Mouse (Mus musculus): Measurements from ENCODE around the gene Gm49318. TPM values are rescaled to one million over a fixed set of nuclear protein-coding genes. Genes with fewer than 3 reads are reported as not detected.
A peak's percentile ranks its signal among the peaks of the same experiment; 100 is the strongest.

Gene Gm49318
- total and polyA plus RNA-seq, 3 experiments, result not detected

DNA sequence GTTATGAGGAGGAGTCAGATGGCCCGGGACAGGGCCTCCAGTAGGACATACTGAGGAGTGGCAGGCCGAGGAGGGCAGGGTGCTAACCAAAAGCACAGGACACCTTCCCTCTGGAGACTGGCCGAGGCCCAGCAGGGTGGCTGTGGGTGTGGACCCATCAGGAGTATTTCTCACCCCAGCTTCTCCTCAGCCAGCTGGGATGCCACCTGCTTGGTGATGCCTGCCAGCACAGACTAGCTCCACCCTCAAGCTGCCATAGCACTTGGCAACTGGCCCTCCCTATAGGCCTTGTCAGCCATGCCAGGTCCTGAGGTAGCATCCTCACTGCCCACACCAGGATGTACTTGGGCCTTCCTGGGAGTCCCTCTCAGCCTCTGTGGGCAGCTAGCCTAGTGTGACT is 6.7 kb downstream of the Gm49318 start:
- TF ChIP-seq TAL1 (conservative IDR thresholded peaks at IDR 0.05; ENCODE audit: low read depth, low read length), result no peak
- TF ChIP-seq POLR2AphosphoS5 (IDR thresholded peaks at IDR 0.05; ENCODE audit: insufficient replicate concordance, low read depth, low read length), result no peak
- no peak for TF ChIP-seq GATA2 (IDR thresholded peaks at IDR 0.05; ENCODE audit: borderline replicate concordance, low read depth, low read length)
- TF ChIP-seq GATA1 (IDR thresholded peaks at IDR 0.05; ENCODE audit: borderline replicate concordance, low read length), result no peak
- no peak for TF ChIP-seq CTCF (IDR thresholded peaks at IDR 0.05; ENCODE audit: low read depth, low read length)
- H3K36me3 ChIP-seq (replicated peaks), result peaks cover 94% of the 10 kb centered on the region
- H3K9me3 ChIP-seq (replicated peaks), result no peaks in the 10 kb centered on the region
- H3K27me3 ChIP-seq (ENCODE audit: insufficient read depth, low read length), result no peaks in the 10 kb centered on the region
- peaks cover 5% of the 10 kb centered on the region; the same call in 1 of the 2 replicates for H3K4me1 ChIP-seq (ENCODE audit: insufficient read depth, low read depth, low read length)
- H3K4me3 ChIP-seq (ENCODE audit: low read depth, low read length), result no peak overlapping the region
- DNase-seq (ENCODE audit: low spot score) (no peak), ATAC-seq (ENCODE audit: extremely low read depth, insufficient number of reproducible peaks, low FRiP score, poor library complexity, severe bottlenecking) (no peak)

DNA sequence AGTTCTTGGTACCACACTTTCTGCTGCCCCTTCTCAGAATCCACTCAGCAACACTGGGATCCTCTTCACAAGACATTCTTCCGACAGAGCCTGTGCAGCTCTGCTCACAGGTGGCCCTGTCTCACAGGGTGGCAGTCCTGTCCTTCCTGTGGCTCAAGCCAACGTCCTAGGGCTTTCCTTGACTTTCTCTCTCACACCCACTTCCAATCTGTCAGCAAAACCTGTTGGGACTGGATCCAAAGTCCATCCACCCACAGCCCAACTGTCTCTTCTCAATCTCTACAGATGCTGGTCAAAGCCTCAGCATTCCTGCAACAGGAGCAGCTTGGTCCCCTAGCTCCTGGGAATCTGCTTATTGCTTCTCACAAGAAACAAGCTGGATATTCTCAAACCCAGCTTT is 9.7 kb downstream of the Gm49318 start:
- no peaks in the 10 kb centered on the region; the same call in 1 of the 2 replicates for H3K27me3 ChIP-seq (ENCODE audit: insufficient read depth, low read length)
- TF ChIP-seq CTCF (IDR thresholded peaks at IDR 0.05; ENCODE audit: low read depth, low read length), result no peak
- TF ChIP-seq GATA2 (IDR thresholded peaks at IDR 0.05; ENCODE audit: borderline replicate concordance, low read depth, low read length), result no peak
- no peak for TF ChIP-seq GATA1 (IDR thresholded peaks at IDR 0.05; ENCODE audit: borderline replicate concordance, low read length)
- TF ChIP-seq TAL1 (conservative IDR thresholded peaks at IDR 0.05; ENCODE audit: low read depth, low read length), result no peak
- TF ChIP-seq POLR2AphosphoS5 (IDR thresholded peaks at IDR 0.05; ENCODE audit: insufficient replicate concordance, low read depth, low read length), result no peak
- no peaks in the 10 kb centered on the region for H3K9me3 ChIP-seq (replicated peaks)
- no peak for DNase-seq (ENCODE audit: low spot score)
- no peak for ATAC-seq (ENCODE audit: extremely low read depth, insufficient number of reproducible peaks, low FRiP score, poor library complexity, severe bottlenecking)
- no peaks in the 10 kb centered on the region for H3K4me1 ChIP-seq (ENCODE audit: insufficient read depth, low read depth, low read length)
- peaks cover 95% of the 10 kb centered on the region for H3K36me3 ChIP-seq (replicated peaks)
- no peak overlapping the region for H3K4me3 ChIP-seq (ENCODE audit: low read depth, low read length)

DNA sequence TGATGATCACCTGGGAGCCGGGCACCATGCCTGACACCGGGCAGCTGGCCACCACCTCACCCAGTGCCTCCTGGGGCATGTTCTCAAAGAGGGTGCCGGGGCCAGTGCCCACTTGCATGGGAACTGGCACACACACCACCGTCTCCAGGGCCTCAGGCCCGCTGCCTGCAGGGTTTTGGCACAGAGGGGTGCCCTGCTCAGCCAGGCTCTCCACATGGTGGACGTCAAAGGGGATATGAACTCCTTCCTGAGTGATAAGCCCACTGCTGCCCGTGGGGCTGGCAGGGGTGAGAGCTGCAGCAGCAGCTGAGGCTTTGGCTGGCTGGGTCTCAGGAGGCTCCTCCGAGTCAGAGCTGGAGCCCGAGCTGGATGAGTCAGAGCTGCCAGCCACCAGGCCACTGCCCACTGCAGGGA is 13.0 kb downstream of the Gm49318 start:
- Histone ChIP-seq H3K36me3 (replicated peaks) (peaks cover 75% of the 10 kb centered on the region), H3K4me1 (ENCODE audit: insufficient read depth, low read depth, low read length) (peaks cover 11% of the 10 kb centered on the region), H3K9me3 (replicated peaks) (no peaks in the 10 kb centered on the region), H3K4me3 (ENCODE audit: low read depth, low read length) (no peak overlapping the region), H3K27me3 (ENCODE audit: insufficient read depth, low read length) (peaks cover 4% of the 10 kb centered on the region; the same call in 1 of the 2 replicates)
- TF ChIP-seq CTCF (IDR thresholded peaks at IDR 0.05; ENCODE audit: low read depth, low read length), result no peak
- TF ChIP-seq POLR2AphosphoS5 (IDR thresholded peaks at IDR 0.05; ENCODE audit: insufficient replicate concordance, low read depth, low read length), result no peak
- no peak for TF ChIP-seq TAL1 (conservative IDR thresholded peaks at IDR 0.05; ENCODE audit: low read depth, low read length)
- no peak for TF ChIP-seq GATA2 (IDR thresholded peaks at IDR 0.05; ENCODE audit: borderline replicate concordance, low read depth, low read length)
- no peak for TF ChIP-seq GATA1 (IDR thresholded peaks at IDR 0.05; ENCODE audit: borderline replicate concordance, low read length)
- ATAC-seq (ENCODE audit: extremely low read depth, insufficient number of reproducible peaks, low FRiP score, poor library complexity, severe bottlenecking) (no peak), DNase-seq (ENCODE audit: low spot score) (no peak)

DNA sequence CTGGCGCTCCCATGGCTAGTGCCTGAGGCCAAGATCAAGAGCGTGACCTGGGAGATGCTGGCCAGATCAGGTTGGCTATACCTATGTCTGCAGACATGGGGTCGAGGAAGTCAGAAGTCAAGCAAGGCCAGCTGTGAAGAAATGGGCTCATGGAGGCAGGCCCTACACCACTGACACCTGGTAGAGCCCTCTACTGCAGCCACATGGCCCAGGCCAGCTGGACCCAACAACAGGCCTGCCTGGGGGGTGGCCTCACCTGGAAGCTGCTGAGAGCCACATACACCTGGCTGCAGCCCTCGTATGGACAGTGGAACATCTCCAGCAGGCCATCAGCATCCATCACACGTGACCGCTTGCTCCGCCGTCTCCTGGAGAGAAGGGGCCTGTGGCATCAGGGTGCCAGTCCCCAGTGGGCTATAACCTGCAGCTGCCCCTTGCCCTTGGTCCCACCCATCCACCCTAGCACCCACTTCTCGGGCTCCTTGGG is 14.0 kb downstream of the Gm49318 start:
- no peaks in the 10 kb centered on the region for H3K9me3 ChIP-seq (replicated peaks)
- peaks cover 66% of the 10 kb centered on the region for H3K36me3 ChIP-seq (replicated peaks)
- no peak for TF ChIP-seq TAL1 (conservative IDR thresholded peaks at IDR 0.05; ENCODE audit: low read depth, low read length)
- TF ChIP-seq GATA2 (IDR thresholded peaks at IDR 0.05; ENCODE audit: borderline replicate concordance, low read depth, low read length), result no peak
- no peak for TF ChIP-seq GATA1 (IDR thresholded peaks at IDR 0.05; ENCODE audit: borderline replicate concordance, low read length)
- TF ChIP-seq POLR2AphosphoS5 (IDR thresholded peaks at IDR 0.05; ENCODE audit: insufficient replicate concordance, low read depth, low read length), result no peak

DNA sequence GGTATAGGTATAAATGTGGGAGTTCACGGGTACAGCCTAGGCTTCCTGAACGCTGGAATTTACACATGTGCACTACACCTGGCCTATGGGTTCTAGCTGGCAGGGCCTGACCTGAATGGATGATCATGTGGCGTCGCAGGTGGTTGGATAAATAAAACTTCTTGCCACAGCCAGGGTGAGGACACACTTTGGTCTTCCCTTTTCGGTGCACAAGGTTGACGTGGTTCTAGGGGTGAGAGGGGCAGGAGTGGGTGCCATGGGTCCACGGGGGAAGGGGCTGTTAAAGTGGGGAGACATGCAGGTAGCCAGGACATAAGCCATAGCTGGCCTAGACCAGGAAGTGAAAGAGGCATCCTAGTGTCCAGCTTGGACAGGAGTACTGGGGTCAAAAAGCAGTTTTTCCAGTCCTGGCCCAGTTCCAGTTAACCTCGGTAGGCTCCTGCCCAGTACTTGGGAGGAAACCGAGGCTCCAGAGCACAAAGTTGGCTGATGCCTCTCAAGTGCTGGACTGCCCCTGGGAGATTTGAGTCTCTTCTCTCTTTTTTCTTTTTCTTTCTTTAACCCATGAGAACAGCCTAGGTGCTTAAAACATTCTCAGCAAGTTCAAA is 14.7 kb downstream of the Gm49318 start:
- DNase-seq (ENCODE audit: low spot score), result no peak
- Histone ChIP-seq H3K4me1 (ENCODE audit: insufficient read depth, low read depth, low read length) (peaks cover 11% of the 10 kb centered on the region), H3K9me3 (replicated peaks) (peaks cover 6% of the 10 kb centered on the region), H3K4me3 (ENCODE audit: low read depth, low read length) (no peak overlapping the region), H3K27me3 (ENCODE audit: insufficient read depth, low read length) (peaks cover 12% of the 10 kb centered on the region; the same call in 1 of the 2 replicates), H3K36me3 (replicated peaks) (peaks cover 60% of the 10 kb centered on the region)
- ATAC-seq (ENCODE audit: extremely low read depth, insufficient number of reproducible peaks, low FRiP score, poor library complexity, severe bottlenecking), result no peak
- no peak for TF ChIP-seq CTCF (IDR thresholded peaks at IDR 0.05; ENCODE audit: low read depth, low read length)
- TF ChIP-seq POLR2AphosphoS5 (IDR thresholded peaks at IDR 0.05; ENCODE audit: insufficient replicate concordance, low read depth, low read length), result no peak
- TF ChIP-seq GATA2 (IDR thresholded peaks at IDR 0.05; ENCODE audit: borderline replicate concordance, low read depth, low read length), result no peak
- no peak for TF ChIP-seq GATA1 (IDR thresholded peaks at IDR 0.05; ENCODE audit: borderline replicate concordance, low read length)
- no peak for TF ChIP-seq TAL1 (conservative IDR thresholded peaks at IDR 0.05; ENCODE audit: low read depth, low read length)

More for the DNA sequence above, 14.0 kb downstream of the Gm49318 start:
- Histone ChIP-seq H3K4me1 (ENCODE audit: insufficient read depth, low read depth, low read length) (peaks cover 11% of the 10 kb centered on the region), H3K4me3 (ENCODE audit: low read depth, low read length) (peak overlapping the region; percentile 8; the same call in 1 of the 2 replicates), H3K27me3 (ENCODE audit: insufficient read depth, low read length) (peaks cover 7% of the 10 kb centered on the region; the same call in 1 of the 2 replicates)
- no peak for ATAC-seq (ENCODE audit: extremely low read depth, insufficient number of reproducible peaks, low FRiP score, poor library complexity, severe bottlenecking)
- no peak for DNase-seq (ENCODE audit: low spot score)

DNA sequence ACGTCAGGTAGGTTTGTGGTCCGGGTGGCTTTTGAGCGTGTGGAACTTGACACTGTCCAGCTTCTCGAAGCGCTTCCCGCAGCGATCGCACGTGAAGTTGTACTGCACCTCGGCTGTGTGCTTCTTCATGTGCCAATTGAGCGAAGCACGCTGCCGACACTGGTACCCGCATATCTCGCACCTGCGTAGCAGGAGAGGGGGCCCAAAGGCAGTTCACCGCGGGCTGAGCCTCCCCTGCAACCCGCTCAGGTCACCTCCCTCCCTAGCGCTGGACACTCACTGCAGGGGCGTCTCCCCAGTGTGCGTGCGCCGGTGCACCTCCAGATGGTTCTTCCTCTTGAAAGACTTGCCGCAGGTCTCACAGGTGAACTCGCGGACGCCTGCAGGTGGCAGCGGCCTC is 15.3 kb downstream of the Gm49318 start:
- no peak for ATAC-seq (ENCODE audit: extremely low read depth, insufficient number of reproducible peaks, low FRiP score, poor library complexity, severe bottlenecking)
- DNase-seq (ENCODE audit: low spot score), result no peak
- TF ChIP-seq POLR2AphosphoS5 (IDR thresholded peaks at IDR 0.05; ENCODE audit: insufficient replicate concordance, low read depth, low read length), result no peak
- no peak for TF ChIP-seq GATA1 (IDR thresholded peaks at IDR 0.05; ENCODE audit: borderline replicate concordance, low read length)
- no peak for TF ChIP-seq TAL1 (conservative IDR thresholded peaks at IDR 0.05; ENCODE audit: low read depth, low read length)
- no peak for TF ChIP-seq CTCF (IDR thresholded peaks at IDR 0.05; ENCODE audit: low read depth, low read length)
- no peak for TF ChIP-seq GATA2 (IDR thresholded peaks at IDR 0.05; ENCODE audit: borderline replicate concordance, low read depth, low read length)
- peaks cover 12% of the 10 kb centered on the region; the same call in 1 of the 2 replicates for H3K27me3 ChIP-seq (ENCODE audit: insufficient read depth, low read length)
- H3K9me3 ChIP-seq (replicated peaks), result peaks cover 13% of the 10 kb centered on the region
- H3K36me3 ChIP-seq (replicated peaks), result peaks cover 54% of the 10 kb centered on the region
- no peak overlapping the region for H3K4me3 ChIP-seq (ENCODE audit: low read depth, low read length)
- H3K4me1 ChIP-seq (ENCODE audit: insufficient read depth, low read depth, low read length), result peaks cover 13% of the 10 kb centered on the region

All from G1E (cell line).